Mouse (Mus musculus) right cerebral cortex, postnatal 36 days (tissue): ENCODE results near the gene Stk19.
"Not testable (repeated sequence)": the region's sequence is repeated elsewhere in the genome, so short reads cannot be mapped to it uniquely, and the experiment has no call there.

Experiments used
- DNase-seq, 2 experiments: peaks; one replicate each; pipeline ENCODE4 v3.0.0; 2022; ENCODE audit warnings: low spot score in 2 of 2, mixed read lengths in 1 of 2

Stk19 gene

DNA sequence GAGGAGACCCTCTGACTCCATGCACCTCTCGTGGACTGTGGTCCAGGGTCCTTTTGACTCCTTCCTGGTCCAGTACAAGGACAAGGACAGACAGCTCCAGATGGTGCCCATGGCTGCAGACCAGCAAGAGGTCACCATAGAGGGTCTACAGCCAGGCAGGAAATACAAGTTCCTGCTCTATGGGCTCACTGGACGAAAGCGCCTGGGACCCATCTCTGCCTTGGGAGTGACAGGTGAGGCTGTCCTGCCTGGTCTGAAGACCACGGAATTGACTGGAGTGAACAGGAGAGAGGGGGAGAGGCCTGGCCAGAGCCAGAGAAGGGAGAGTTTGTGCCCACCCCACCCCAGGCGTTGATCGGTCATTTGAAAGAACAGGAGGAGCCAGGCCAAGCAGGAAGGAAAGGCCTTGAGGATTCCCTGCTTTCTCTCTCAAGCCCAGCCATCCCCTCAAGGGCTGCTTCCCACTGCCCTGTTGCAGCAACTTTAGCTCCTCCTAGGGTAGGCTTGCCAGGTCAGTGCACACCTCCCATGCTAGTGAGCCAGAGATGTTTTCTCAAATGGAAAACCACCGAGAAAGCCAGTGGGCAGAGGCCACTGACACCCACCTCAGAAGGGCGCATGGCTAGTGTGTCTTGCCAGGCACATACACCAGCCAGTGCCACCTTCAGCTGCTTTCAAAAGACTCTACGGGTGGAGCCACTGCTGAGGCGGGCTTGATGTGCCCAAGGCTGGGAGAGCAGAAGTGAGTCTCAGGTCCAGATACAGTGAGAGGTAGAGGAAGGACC lies 39.3 kb downstream of the Stk19 start:
- DNase-seq = not testable (repeated sequence)

DNA sequence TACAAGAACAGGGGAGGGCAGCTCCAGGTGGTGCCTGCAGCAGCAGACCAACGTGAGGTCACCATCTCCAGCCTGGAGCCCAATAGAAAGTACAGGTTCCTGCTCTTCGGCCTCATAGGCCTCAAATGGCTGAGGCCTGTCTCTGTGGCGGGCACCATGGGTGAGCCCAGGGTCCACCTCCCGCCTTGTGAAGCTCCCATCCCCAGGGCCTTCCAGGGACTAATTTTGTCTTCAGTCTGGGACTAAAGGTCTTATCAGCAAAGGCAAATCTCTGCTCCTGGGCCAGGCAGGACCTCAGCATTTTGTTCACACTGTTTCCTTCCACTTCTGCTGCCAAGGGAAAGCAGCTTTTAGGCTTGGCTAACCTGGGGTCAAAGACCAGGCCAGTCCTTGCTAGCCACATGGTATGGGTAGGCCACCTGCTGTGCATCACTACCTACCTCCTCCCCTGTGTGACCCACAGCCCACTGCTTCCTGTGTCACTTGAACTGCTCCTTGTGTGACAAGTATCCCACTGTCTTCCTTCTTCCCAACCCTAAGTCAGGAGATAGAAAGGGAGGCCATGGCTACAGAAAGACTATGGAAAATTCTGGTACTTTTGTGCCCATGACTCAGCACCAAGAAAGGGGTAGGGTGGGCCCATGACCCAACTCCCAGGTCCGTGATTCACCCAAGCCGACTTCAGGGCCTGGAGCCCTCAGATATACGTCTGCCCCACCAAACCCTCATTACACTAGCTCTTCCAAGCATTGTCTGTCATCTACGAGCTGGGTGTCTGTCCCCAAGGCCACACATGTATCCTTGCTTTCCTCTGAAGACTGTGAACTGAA lies 40.2 kb downstream of the Stk19 start:
- no peak for DNase-seq

- no peak for DNase-seq
Measured at GRCm38 (mm10) chr17:34795633-34796032, 41.1 kb downstream of the Stk19 start.

- DNase-seq = no peak
Measured at GRCm38 (mm10) chr17:34795016-34795415, 41.7 kb downstream of the Stk19 start.

- peak; percentile 27 to 34 for DNase-seq
Measured at GRCm38 (mm10) chr17:34777680-34778325, 58.9 kb downstream of the Stk19 start.
